Mouse (Mus musculus): ENCODE measurements around the gene Prickle2. TPM values are rescaled to one million over a fixed set of nuclear protein-coding genes. Genes with fewer than 3 reads are reported as not detected.

Prickle2 gene
- polyA plus RNA-seq, 1 experiment: not detected

DNA sequence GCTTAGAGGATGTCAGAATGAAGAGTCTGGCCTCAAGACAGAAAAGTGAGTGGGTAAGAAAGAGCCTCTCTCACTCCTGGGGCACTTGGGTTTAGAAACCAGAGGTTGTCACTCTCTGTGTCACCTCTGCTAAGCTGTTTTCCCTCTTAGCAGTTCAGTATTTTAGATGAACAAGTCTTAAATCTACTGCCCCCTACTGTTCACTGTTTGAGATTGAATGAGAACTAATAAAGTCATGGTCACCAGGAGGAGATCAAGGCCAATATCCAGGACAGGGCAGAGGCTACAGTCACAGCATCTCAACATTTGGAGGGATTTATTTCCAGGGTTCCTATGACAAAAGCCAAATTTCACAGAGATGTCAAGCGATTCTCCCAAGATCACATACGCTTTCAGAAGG is 228.3 kb downstream of the Prickle2 start:
- H3K4me1 ChIP-seq: peaks cover 5% of the 10 kb centered on the region; the same call in 1 of the 2 replicates
- no peaks in the 10 kb centered on the region for H3K9me3 ChIP-seq
- TF ChIP-seq FLI1 (IDR thresholded peaks at IDR 0.05; ENCODE audit: low read length): no peak
- no peak for TF ChIP-seq GATA1 (IDR thresholded peaks at IDR 0.05; ENCODE audit: borderline replicate concordance, low read length)
- peaks cover 10% of the 10 kb centered on the region for H3K27me3 ChIP-seq (replicated peaks)
- no peaks in the 10 kb centered on the region for H3K36me3 ChIP-seq (replicated peaks; ENCODE audit: low read length)
- no peak overlapping the region for H3K4me3 ChIP-seq (replicated peaks)

DNA sequence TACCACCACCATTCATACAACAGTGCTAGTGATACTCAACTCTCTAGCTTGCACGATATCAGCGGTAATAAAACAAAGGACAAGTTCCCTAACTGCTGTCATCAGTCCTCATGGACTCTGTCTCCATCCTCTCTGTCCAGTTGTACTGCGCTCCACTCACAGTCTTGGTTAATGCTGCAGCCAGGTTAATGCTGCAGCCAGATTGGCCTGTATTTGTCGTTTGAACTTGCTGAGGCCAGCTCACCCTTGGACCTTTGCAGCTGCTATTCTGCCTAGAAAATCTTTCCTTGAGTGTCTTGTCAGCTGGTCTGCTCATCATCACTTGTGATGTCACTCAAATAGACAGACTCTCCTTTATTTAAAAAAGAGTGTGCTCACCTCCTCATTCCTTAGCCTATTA is 236.5 kb downstream of the Prickle2 start:
- TF ChIP-seq FLI1 (IDR thresholded peaks at IDR 0.05; ENCODE audit: low read length): no peak
- no peak for TF ChIP-seq GATA1 (IDR thresholded peaks at IDR 0.05; ENCODE audit: borderline replicate concordance, low read length)
- H3K4me3 ChIP-seq (replicated peaks): no peak overlapping the region
- no peaks in the 10 kb centered on the region for H3K9me3 ChIP-seq
- H3K4me1 ChIP-seq: peaks cover 12% of the 10 kb centered on the region
- no peaks in the 10 kb centered on the region for H3K36me3 ChIP-seq (replicated peaks; ENCODE audit: low read length)
- no peaks in the 10 kb centered on the region for H3K27me3 ChIP-seq (replicated peaks)

DNA sequence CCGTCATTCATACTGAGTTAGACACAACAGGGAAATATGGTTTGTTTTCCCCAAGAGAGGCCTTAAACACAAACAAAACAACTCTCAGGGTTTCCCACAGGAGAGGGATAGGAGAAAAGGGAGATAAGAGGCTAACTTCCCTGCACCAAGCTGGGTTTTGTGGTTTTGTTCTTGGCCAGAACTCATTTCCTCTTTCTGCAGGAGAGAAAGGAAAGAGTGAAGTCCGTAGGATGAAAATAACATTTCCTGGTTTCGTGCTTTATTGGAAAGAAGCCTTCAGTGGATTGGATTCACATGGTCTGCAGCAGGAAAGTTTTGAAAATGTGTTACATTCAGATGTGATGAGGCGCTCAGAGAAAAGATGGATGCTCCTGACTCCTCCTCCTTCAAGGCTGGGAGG is 237.1 kb downstream of the Prickle2 start:
- H3K4me3 ChIP-seq (replicated peaks): no peak overlapping the region
- H3K9me3 ChIP-seq: no peaks in the 10 kb centered on the region
- no peaks in the 10 kb centered on the region for H3K36me3 ChIP-seq (replicated peaks; ENCODE audit: low read length)
- H3K27me3 ChIP-seq (replicated peaks): no peaks in the 10 kb centered on the region
- H3K4me1 ChIP-seq: peaks cover 12% of the 10 kb centered on the region
- TF ChIP-seq GATA1 (IDR thresholded peaks at IDR 0.05; ENCODE audit: borderline replicate concordance, low read length) (no peak), FLI1 (IDR thresholded peaks at IDR 0.05; ENCODE audit: low read length) (no peak)

DNA sequence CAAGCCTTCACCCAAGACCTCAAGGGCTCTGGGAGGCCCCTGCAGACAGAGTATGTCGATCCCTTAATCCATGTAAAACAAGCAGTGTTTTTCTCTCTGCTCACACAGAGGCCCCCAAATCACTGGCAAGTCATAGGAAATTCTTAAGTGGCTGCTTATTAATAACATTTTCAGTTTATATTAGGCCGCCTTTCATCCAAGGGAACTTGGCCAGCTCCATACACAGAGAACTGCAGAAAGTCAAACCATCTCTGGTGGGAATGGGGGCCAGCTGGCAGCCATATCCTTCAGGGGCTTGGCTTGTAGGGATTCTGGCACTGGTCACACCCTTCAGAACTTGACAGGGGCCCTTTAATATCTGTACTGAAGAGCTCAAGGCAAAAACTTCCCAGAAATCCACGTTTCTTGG is 237.6 kb downstream of the Prickle2 start:
- no peak overlapping the region for H3K4me3 ChIP-seq (replicated peaks)
- H3K9me3 ChIP-seq: no peaks in the 10 kb centered on the region
- peaks cover 12% of the 10 kb centered on the region for H3K4me1 ChIP-seq
- no peaks in the 10 kb centered on the region for H3K36me3 ChIP-seq (replicated peaks; ENCODE audit: low read length)
- peaks cover 1% of the 10 kb centered on the region for H3K27me3 ChIP-seq (replicated peaks)
- TF ChIP-seq GATA1 (IDR thresholded peaks at IDR 0.05; ENCODE audit: borderline replicate concordance, low read length): no peak
- TF ChIP-seq FLI1 (IDR thresholded peaks at IDR 0.05; ENCODE audit: low read length): no peak

DNA sequence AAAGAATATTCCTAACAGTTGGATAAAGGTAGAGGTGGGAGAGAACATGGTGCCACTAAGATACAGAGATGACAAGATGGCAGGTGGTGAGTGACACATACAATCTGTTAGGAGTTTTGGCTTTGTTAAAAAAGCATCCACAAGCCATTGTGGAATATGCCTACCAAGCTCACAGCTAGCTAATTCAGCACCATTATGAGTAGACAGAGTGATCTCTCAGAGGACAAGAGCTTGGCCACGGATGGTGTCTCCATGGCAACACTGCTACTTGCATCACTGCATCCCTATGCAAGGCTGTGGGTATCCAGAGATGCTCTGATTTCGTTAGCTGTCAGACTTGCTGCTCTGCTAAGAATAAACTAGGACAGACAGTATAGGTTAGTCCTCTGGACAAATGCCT is 238.6 kb downstream of the Prickle2 start:
- Histone ChIP-seq H3K4me1 (peaks cover 12% of the 10 kb centered on the region), H3K27me3 (replicated peaks) (peaks cover 1% of the 10 kb centered on the region), H3K4me3 (replicated peaks) (no peak overlapping the region), H3K36me3 (replicated peaks; ENCODE audit: low read length) (no peaks in the 10 kb centered on the region), H3K9me3 (no peaks in the 10 kb centered on the region)
- TF ChIP-seq GATA1 (IDR thresholded peaks at IDR 0.05; ENCODE audit: borderline replicate concordance, low read length) (no peak), FLI1 (IDR thresholded peaks at IDR 0.05; ENCODE audit: low read length) (no peak)

DNA sequence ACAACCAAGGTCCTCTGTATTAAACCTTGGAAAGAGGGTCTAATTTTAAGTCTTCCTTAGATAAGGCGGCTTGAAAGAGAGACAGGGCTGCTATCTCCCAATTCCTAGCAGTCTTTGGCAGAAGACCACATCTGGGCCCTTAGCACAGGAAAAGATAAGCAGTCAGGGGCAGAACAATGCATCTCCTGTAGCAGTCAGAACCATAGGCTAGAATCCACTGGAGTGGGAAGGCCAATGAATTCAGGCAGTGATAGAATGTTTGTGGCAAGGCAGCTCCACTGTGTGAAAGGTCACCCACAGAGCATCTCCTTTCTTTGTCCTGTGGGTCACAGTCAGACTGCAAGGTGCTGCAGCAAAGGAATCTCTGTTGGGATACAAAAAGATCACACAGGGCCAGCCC is 240.3 kb downstream of the Prickle2 start:
- peaks cover 1% of the 10 kb centered on the region for H3K27me3 ChIP-seq (replicated peaks)
- peaks cover 12% of the 10 kb centered on the region for H3K4me1 ChIP-seq
- no peak for TF ChIP-seq FLI1 (IDR thresholded peaks at IDR 0.05; ENCODE audit: low read length)
- H3K4me3 ChIP-seq (replicated peaks): no peak overlapping the region
- no peaks in the 10 kb centered on the region for H3K36me3 ChIP-seq (replicated peaks; ENCODE audit: low read length)
- H3K9me3 ChIP-seq: no peaks in the 10 kb centered on the region

DNA sequence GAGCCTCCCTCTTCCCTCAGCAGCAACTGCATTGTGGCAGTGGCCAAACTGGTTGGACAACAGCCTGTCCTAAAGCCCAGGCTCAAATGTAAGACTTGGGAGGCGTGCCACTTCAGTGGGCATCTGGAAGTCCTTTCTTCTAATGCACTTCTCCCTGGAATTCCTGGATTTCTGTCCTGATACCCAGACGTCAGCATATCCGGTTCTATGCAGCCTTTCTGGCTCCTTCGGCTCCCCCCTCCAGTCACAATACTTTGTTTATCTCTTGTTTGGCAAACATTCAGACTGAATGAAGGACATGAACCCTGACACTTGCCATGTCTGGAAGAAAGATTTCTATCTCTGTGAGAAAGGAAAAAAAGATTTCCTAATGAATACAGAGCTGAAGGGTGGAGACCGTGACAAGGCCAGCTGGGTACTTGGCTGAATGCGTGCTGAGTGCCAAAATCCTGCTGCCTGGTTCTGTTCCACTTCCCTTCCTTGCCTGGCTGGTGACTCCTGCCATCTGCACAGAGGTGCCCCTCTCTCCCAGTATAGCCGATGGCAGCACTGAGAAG is 241.1 kb downstream of the Prickle2 start:
- no peaks in the 10 kb centered on the region for H3K9me3 ChIP-seq
- peaks cover 1% of the 10 kb centered on the region for H3K27me3 ChIP-seq (replicated peaks)
- no peak for TF ChIP-seq FLI1 (IDR thresholded peaks at IDR 0.05; ENCODE audit: low read length)
- no peak for TF ChIP-seq GATA1 (IDR thresholded peaks at IDR 0.05; ENCODE audit: borderline replicate concordance, low read length)
- peaks cover 12% of the 10 kb centered on the region for H3K4me1 ChIP-seq
- H3K4me3 ChIP-seq (replicated peaks): no peak overlapping the region
- H3K36me3 ChIP-seq (replicated peaks; ENCODE audit: low read length): no peaks in the 10 kb centered on the region

DNA sequence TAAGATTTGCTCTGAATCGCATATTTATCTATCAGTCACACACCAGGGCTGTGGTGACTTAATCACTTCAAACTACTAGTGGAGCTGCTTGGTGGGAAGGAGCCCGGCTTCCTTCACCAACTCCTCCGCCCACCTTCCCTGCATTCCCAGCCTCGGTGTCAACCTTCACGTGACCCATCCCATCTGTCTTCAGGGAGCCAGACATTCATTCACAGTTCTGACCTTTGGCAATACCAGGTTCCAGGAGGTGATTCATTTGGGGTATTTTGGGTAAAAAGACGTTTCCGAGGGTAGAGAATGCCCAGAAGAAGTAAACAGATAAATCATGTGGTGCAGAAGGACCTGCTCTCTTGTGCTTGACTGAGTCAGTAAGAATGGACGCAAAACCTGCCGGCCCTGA is 242.2 kb downstream of the Prickle2 start:
- H3K9me3 ChIP-seq: no peaks in the 10 kb centered on the region
- no peak overlapping the region for H3K4me3 ChIP-seq (replicated peaks)
- TF ChIP-seq FLI1 (IDR thresholded peaks at IDR 0.05; ENCODE audit: low read length) (no peak), GATA1 (IDR thresholded peaks at IDR 0.05; ENCODE audit: borderline replicate concordance, low read length) (no peak)
- H3K36me3 ChIP-seq (replicated peaks; ENCODE audit: low read length): no peaks in the 10 kb centered on the region
- peaks cover 1% of the 10 kb centered on the region for H3K27me3 ChIP-seq (replicated peaks)
- peaks cover 4% of the 10 kb centered on the region; the same call in 1 of the 2 replicates for H3K4me1 ChIP-seq

DNA sequence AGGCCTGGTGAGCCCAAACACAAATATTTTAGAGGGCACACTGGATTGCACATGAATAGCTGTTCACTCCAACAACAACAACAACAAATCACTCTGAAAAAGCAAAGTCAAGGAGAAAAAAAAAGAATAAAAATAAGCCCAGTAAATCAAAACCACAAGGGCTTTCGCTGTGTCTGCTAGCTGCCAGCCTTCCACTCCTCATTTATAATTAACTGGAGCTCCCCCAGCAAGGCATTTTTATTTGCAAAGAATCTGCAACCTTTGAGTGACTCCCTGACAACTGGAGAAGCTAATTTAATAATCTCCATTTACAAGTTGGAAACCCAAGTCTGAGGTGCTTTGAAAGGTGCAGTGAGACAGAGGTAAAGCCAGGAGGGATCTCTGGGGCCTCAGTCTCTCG is 245.2 kb downstream of the Prickle2 start:
- Histone ChIP-seq H3K4me3 (replicated peaks) (no peak overlapping the region), H3K27me3 (replicated peaks) (peaks cover 1% of the 10 kb centered on the region), H3K36me3 (replicated peaks; ENCODE audit: low read length) (no peaks in the 10 kb centered on the region), H3K4me1 (peaks cover 2% of the 10 kb centered on the region; the same call in 1 of the 2 replicates), H3K9me3 (no peaks in the 10 kb centered on the region)
- TF ChIP-seq FLI1 (IDR thresholded peaks at IDR 0.05; ENCODE audit: low read length): no peak
- TF ChIP-seq GATA1 (IDR thresholded peaks at IDR 0.05; ENCODE audit: borderline replicate concordance, low read length): no peak

DNA sequence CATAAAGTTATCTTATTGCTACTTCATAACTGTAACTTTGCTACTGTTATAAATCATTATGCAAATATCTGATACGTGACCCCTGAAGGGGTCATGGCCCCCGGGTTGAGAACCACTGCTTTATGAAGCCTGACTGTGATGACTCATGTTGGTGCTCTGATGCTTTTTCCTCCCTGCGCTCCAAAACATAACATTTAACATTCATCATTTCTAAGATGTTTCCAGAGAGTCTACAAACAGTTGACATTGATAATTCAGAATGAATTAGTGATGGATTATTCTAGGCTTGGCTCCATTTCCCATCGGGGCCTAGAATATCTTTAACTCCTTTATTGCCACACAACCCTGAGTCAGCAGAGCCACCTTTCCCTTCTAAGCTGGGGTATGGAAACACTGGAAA is 247.9 kb downstream of the Prickle2 start:
- Histone ChIP-seq H3K27me3 (replicated peaks) (no peaks in the 10 kb centered on the region), H3K4me3 (replicated peaks) (no peak overlapping the region), H3K4me1 (no peaks in the 10 kb centered on the region), H3K36me3 (replicated peaks; ENCODE audit: low read length) (no peaks in the 10 kb centered on the region), H3K9me3 (no peaks in the 10 kb centered on the region)
- no peak for TF ChIP-seq FLI1 (IDR thresholded peaks at IDR 0.05; ENCODE audit: low read length)
- no peak for TF ChIP-seq GATA1 (IDR thresholded peaks at IDR 0.05; ENCODE audit: borderline replicate concordance, low read length)

DNA sequence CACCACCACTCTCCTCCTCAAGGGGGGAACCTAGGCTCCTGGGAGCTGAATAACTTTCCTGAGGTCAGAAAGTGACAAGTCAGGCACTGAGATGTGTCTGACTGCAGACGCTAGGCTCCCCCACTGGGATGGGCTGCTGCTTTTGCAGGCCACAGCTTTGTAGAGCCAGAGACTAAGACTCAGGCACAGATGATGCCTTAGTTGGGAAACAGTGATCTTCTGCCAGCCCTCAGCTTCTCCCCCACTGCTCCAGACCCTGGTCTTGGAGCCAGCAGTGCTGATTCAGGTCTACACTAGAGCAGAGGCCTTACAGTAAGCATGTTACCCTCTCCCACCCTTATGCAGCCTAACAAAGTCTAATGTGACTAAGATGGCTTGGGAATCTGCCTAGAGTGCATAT is 254.5 kb downstream of the Prickle2 start:
- Histone ChIP-seq H3K36me3 (replicated peaks; ENCODE audit: low read length) (no peaks in the 10 kb centered on the region), H3K9me3 (no peaks in the 10 kb centered on the region)
- TF ChIP-seq FLI1 (IDR thresholded peaks at IDR 0.05; ENCODE audit: low read length) (no peak), GATA1 (IDR thresholded peaks at IDR 0.05; ENCODE audit: borderline replicate concordance, low read length) (no peak)

More for the DNA sequence above, 254.5 kb downstream of the Prickle2 start:
- Histone ChIP-seq H3K4me1 (no peaks in the 10 kb centered on the region), H3K27me3 (replicated peaks) (no peaks in the 10 kb centered on the region), H3K4me3 (replicated peaks) (no peak overlapping the region)
